Comparison of ENCODE assay signal across 13 mouse cellular contexts in the genomic region with DNA sequence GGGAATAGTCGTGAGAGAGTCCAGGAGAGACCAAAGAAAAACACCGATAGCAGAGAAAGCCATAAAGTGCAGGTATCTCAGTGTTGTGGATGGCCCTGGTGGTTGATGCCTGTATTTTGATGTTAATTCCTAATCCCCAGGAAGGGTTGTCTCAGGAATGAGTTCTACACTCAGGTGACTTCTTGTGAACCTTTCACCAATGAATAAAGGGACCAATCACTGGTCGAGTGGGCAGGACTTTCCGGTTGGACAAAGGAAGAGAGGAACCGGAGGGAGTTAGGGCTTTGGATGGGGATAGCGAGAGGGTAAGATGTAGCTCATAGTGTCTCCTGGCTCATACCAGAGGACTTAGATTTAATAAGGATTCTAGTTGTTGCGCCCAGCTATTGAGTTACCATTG. TPM values are rescaled to one million over a fixed set of nuclear protein-coding genes. Genes with fewer than 3 reads are reported as not detected.
DNase-seq lines count a peak whose midpoint lies in the region; ATAC-seq and TF ChIP-seq lines count a peak whose summit lies in the region.
"Had no signal": no experiment of that assay in that cellular context is flagged by ENCODE, and none has a peak within 500 bp of the region (broad histone marks: within the 10 kb centered on the region; RNA-seq: fewer than 3 reads in every experiment).

No protein-coding gene starts in this region.

- H3K9me3 ChIP-seq in hindbrain, embryonic 10.5 days = no peaks in the 10 kb centered on the region
- H3K9me3 ChIP-seq in hindbrain, embryonic 11.5 days (ENCODE audit: control insufficient read depth, low read length) = no peaks in the 10 kb centered on the region
- no peaks in the 10 kb centered on the region for H3K9me3 ChIP-seq in intestine, postnatal 0 days (ENCODE audit: control insufficient read depth)
- no peaks in the 10 kb centered on the region for H3K9me3 ChIP-seq in liver, embryonic 15.5 days (replicated peaks)

- H3K4me1 ChIP-seq in hindbrain, embryonic 10.5 days (replicated peaks) = no peaks in the 10 kb centered on the region
- no peaks in the 10 kb centered on the region for H3K4me1 ChIP-seq in hindbrain, embryonic 11.5 days (replicated peaks; ENCODE audit: control insufficient read depth, insufficient read depth, low read length)
- no peaks in the 10 kb centered on the region for H3K4me1 ChIP-seq in intestine, postnatal 0 days (replicated peaks; ENCODE audit: control insufficient read depth, insufficient read depth, low read length)
- peaks cover 8% of the 10 kb centered on the region; the same call in 1 of the 2 replicates for H3K4me1 ChIP-seq in liver, embryonic 15.5 days (replicated peaks)

- H3K27ac ChIP-seq in hindbrain, embryonic 10.5 days = no peak overlapping the region
- no peak overlapping the region for H3K27ac ChIP-seq in hindbrain, embryonic 11.5 days (ENCODE audit: low read depth, low read length)
- H3K27ac ChIP-seq in intestine, postnatal 0 days (ENCODE audit: low read depth, low read length) = no peak overlapping the region
- no peak overlapping the region for H3K27ac ChIP-seq in liver, embryonic 15.5 days (replicated peaks)
- no peak overlapping the region for H3K27ac ChIP-seq in left cerebral cortex, adult 2 months
- H3K27ac ChIP-seq: layer of hippocampus, adult 2 months had no signal

- peak; percentile 74 for ATAC-seq in cerebellum, adult (ENCODE audit: insufficient number of reproducible peaks, low FRiP score, low TSS enrichment)
- no peak for ATAC-seq in hindbrain, embryonic 11.5 days (ENCODE audit: low FRiP score)
- ATAC-seq in intestine, postnatal 0 days = 0 out of 2 replicates have a peak, but pooled peaks have one; percentile 16
- no peak for ATAC-seq in liver, embryonic 15.5 days (ENCODE audit: insufficient read depth)
- ATAC-seq in erythroblast, adult 5-6 weeks (replicated peaks; ENCODE audit: low FRiP score, poor library complexity, severe bottlenecking) = no peak
- ATAC-seq: Patski had no signal

- H3K4me3 ChIP-seq in hindbrain, embryonic 10.5 days = peak overlapping the region; percentile 26
- H3K4me3 ChIP-seq in hindbrain, embryonic 11.5 days (ENCODE audit: low read depth, low read length) = no peak overlapping the region
- no peak overlapping the region for H3K4me3 ChIP-seq in intestine, postnatal 0 days (ENCODE audit: low read depth, low read length)
- no peak overlapping the region for H3K4me3 ChIP-seq in liver, embryonic 15.5 days (replicated peaks)
- no peak overlapping the region for H3K4me3 ChIP-seq in left cerebral cortex, adult 2 months
- H3K4me3 ChIP-seq: layer of hippocampus, adult 2 months; myocyte had no signal

- H3K27me3 ChIP-seq in hindbrain, embryonic 10.5 days (ENCODE audit: insufficient read depth, poor library complexity, severe bottlenecking) = no peaks in the 10 kb centered on the region
- H3K27me3 ChIP-seq in hindbrain, embryonic 11.5 days (ENCODE audit: control insufficient read depth, insufficient read depth, low read length) = no peaks in the 10 kb centered on the region
- no peaks in the 10 kb centered on the region for H3K27me3 ChIP-seq in intestine, postnatal 0 days (replicated peaks; ENCODE audit: control insufficient read depth, insufficient read depth, low read length)
- peaks cover 8% of the 10 kb centered on the region for H3K27me3 ChIP-seq in liver, embryonic 15.5 days
- H3K27me3 ChIP-seq: Patski had no signal

- 11% methylated on average over 7 of the region's 7 CpGs for WGBS in hindbrain, embryonic 10.5 days
- WGBS in hindbrain, embryonic 11.5 days = 12% methylated on average over 7 of the region's 7 CpGs
- 24% methylated on average over 7 of the region's 7 CpGs for WGBS in intestine, postnatal 0 days
- 33% methylated on average over 7 of the region's 7 CpGs for WGBS in liver, embryonic 15.5 days (ENCODE audit: insufficient replicate concordance)

- no peak overlapping the region for H3K9ac ChIP-seq in hindbrain, embryonic 11.5 days (ENCODE audit: low read depth, low read length)
- H3K9ac ChIP-seq in intestine, postnatal 0 days (ENCODE audit: low read depth, low read length) = no peak overlapping the region
- no peak overlapping the region for H3K9ac ChIP-seq in liver, embryonic 15.5 days

- no peaks in the 10 kb centered on the region for H3K36me3 ChIP-seq in hindbrain, embryonic 10.5 days
- no peaks in the 10 kb centered on the region for H3K36me3 ChIP-seq in hindbrain, embryonic 11.5 days (ENCODE audit: control insufficient read depth, insufficient read depth, low read length)
- H3K36me3 ChIP-seq in intestine, postnatal 0 days (ENCODE audit: control insufficient read depth, insufficient read depth) = no peaks in the 10 kb centered on the region
- H3K36me3 ChIP-seq in liver, embryonic 15.5 days (replicated peaks) = no peaks in the 10 kb centered on the region

- intact Hi-C loops in left cerebral cortex, adult 2 months (cut with DNase I) = loop anchor here (5.0 kb wide), 1 partner anchor 38 kb away; no protein-coding TSS in a partner anchor

- TF ChIP-seq CTCF in intestine, postnatal 0 days (IDR thresholded peaks at IDR 0.05; ENCODE audit: low read depth) = 0 out of 2 replicates have a peak, but pooled peaks have one; percentile 13
- no peak for TF ChIP-seq CTCF in left cerebral cortex, adult 2 months (IDR thresholded peaks at IDR 0.05)

- DNase-seq in cerebellum, postnatal 4 days (ENCODE audit: low spot score in 2 of 2) = no peak
- no peak for DNase-seq in hindbrain, embryonic 10.5 days (ENCODE audit: low spot score)
- no peak for DNase-seq in hindbrain, embryonic 11.5 days (ENCODE audit: low spot score)
- DNase-seq in left cerebral cortex, adult 2 months (ENCODE audit: extremely low spot score in 1 of 2, low spot score in 2 of 2) = no peak
- DNase-seq: lung, postnatal 14 days; right cerebral cortex, adult 18-20 months had no signal

- no peak overlapping the region for H3K4me2 ChIP-seq in hindbrain, embryonic 11.5 days (replicated peaks; ENCODE audit: low read depth, low read length)
- peak overlapping the region; percentile 18 for H3K4me2 ChIP-seq in intestine, postnatal 0 days (replicated peaks; ENCODE audit: low read depth)
- H3K4me2 ChIP-seq in liver, embryonic 15.5 days = peak overlapping the region; percentile 13; the same call in 1 of the 2 replicates

RNA-seq across cellular contexts. Expression of a gene that starts 9.2 kb away (rescaled TPM):
- polyA plus RNA-seq in hindbrain, embryonic 10.5 days (2016; fragmentation: Nextera tagmentation; extraction: Ambion mirVana) = 46.2 and 48.4 TPM in 2 replicates
- 46.6 and 49.5 TPM in 2 replicates for polyA plus RNA-seq in hindbrain, embryonic 11.5 days (2014; fragmentation: Nextera tagmentation; extraction: Ambion mirVana)
- 28.1 and 29.9 TPM in 2 replicates for polyA plus RNA-seq in intestine, postnatal 0 days (2015; fragmentation: Nextera tagmentation; extraction: Ambion mirVana)
- polyA plus RNA-seq in liver, embryonic 15.5 days (2015; fragmentation: Nextera tagmentation; extraction: Ambion mirVana) = 18.6 and 20.1 TPM in 2 replicates
- total RNA-seq in erythroblast, adult 5-6 weeks (2015; ENCODE audit: low replicate concordance) = 3.8 and 4.8 TPM in 2 replicates
- 4.3 and 6.7 TPM in 2 replicates for total RNA-seq in erythroblast, adult 5-6 weeks (2017; ENCODE audit: low replicate concordance)
- total RNA-seq in left cerebral cortex, adult 2 months (2021) = 10 to 100 TPM; 40.4 to 40.9 TPM

RNA-seq across cellular contexts. Expression of a gene that starts 24.9 kb away (rescaled TPM):
- 105 and 111 TPM in 2 replicates for polyA plus RNA-seq in hindbrain, embryonic 10.5 days (2016; fragmentation: Nextera tagmentation; extraction: Ambion mirVana)
- polyA plus RNA-seq in hindbrain, embryonic 11.5 days (2014; fragmentation: Nextera tagmentation; extraction: Ambion mirVana) = 108 and 114 TPM in 2 replicates
- 117 TPM in 2 replicates for polyA plus RNA-seq in intestine, postnatal 0 days (2015; fragmentation: Nextera tagmentation; extraction: Ambion mirVana)
- polyA plus RNA-seq in liver, embryonic 15.5 days (2015; fragmentation: Nextera tagmentation; extraction: Ambion mirVana) = 40.6 and 41.4 TPM in 2 replicates
- total RNA-seq in erythroblast, adult 5-6 weeks (2015; ENCODE audit: low replicate concordance) = 23.4 and 28.6 TPM in 2 replicates
- total RNA-seq in erythroblast, adult 5-6 weeks (2017; ENCODE audit: low replicate concordance) = 13.9 and 19.3 TPM in 2 replicates
- 100 to 1,000 TPM; 101 to 108 TPM for total RNA-seq in left cerebral cortex, adult 2 months (2021)

RNA-seq across cellular contexts. Expression of a gene that starts 25.7 kb away (rescaled TPM):
- 39.6 and 46.0 TPM in 2 replicates for polyA plus RNA-seq in hindbrain, embryonic 10.5 days (2016; fragmentation: Nextera tagmentation; extraction: Ambion mirVana)
- polyA plus RNA-seq in hindbrain, embryonic 11.5 days (2014; fragmentation: Nextera tagmentation; extraction: Ambion mirVana) = 30.7 and 35.3 TPM in 2 replicates
- polyA plus RNA-seq in intestine, postnatal 0 days (2015; fragmentation: Nextera tagmentation; extraction: Ambion mirVana) = 60.1 and 66.5 TPM in 2 replicates
- 33.1 and 39.1 TPM in 2 replicates for polyA plus RNA-seq in liver, embryonic 15.5 days (2015; fragmentation: Nextera tagmentation; extraction: Ambion mirVana)
- total RNA-seq in erythroblast, adult 5-6 weeks (2015; ENCODE audit: low replicate concordance) = 6.7 and 7.3 TPM in 2 replicates
- total RNA-seq in erythroblast, adult 5-6 weeks (2017; ENCODE audit: low replicate concordance) = 11.0 and 13.8 TPM in 2 replicates
- total RNA-seq in left cerebral cortex, adult 2 months (2021) = 10 to 100 TPM; 43.3 to 44.3 TPM

RNA-seq across cellular contexts. Expression of a gene that starts 25.7 kb away (rescaled TPM):
- polyA plus RNA-seq in hindbrain, embryonic 10.5 days (2016; fragmentation: Nextera tagmentation; extraction: Ambion mirVana) = 130 and 147 TPM in 2 replicates
- 68.3 and 68.4 TPM in 2 replicates for polyA plus RNA-seq in hindbrain, embryonic 11.5 days (2014; fragmentation: Nextera tagmentation; extraction: Ambion mirVana)
- 69.5 and 73.1 TPM in 2 replicates for polyA plus RNA-seq in intestine, postnatal 0 days (2015; fragmentation: Nextera tagmentation; extraction: Ambion mirVana)
- polyA plus RNA-seq in liver, embryonic 15.5 days (2015; fragmentation: Nextera tagmentation; extraction: Ambion mirVana) = 32.8 and 37.5 TPM in 2 replicates
- total RNA-seq in erythroblast, adult 5-6 weeks (2015; ENCODE audit: low replicate concordance) = 5.4 and 7.1 TPM in 2 replicates
- 1.5 and 15.1 TPM in 2 replicates for total RNA-seq in erythroblast, adult 5-6 weeks (2017; ENCODE audit: low replicate concordance)
- total RNA-seq in left cerebral cortex, adult 2 months (2021) = 100 to 1,000 TPM; 186 to 191 TPM

RNA-seq across cellular contexts. Expression of a gene that starts 32.0 kb away (rescaled TPM):
- 95.6 and 111 TPM in 2 replicates for polyA plus RNA-seq in hindbrain, embryonic 10.5 days (2016; fragmentation: Nextera tagmentation; extraction: Ambion mirVana)
- 82.8 and 85.4 TPM in 2 replicates for polyA plus RNA-seq in hindbrain, embryonic 11.5 days (2014; fragmentation: Nextera tagmentation; extraction: Ambion mirVana)
- 20.4 and 21.7 TPM in 2 replicates for polyA plus RNA-seq in intestine, postnatal 0 days (2015; fragmentation: Nextera tagmentation; extraction: Ambion mirVana)
- polyA plus RNA-seq in liver, embryonic 15.5 days (2015; fragmentation: Nextera tagmentation; extraction: Ambion mirVana) = 24.9 and 28.5 TPM in 2 replicates
- total RNA-seq in erythroblast, adult 5-6 weeks (2015; ENCODE audit: low replicate concordance) = 9.6 and 12.1 TPM in 2 replicates
- total RNA-seq in erythroblast, adult 5-6 weeks (2017; ENCODE audit: low replicate concordance) = 9.4 and 13.9 TPM in 2 replicates
- total RNA-seq in left cerebral cortex, adult 2 months (2021) = 10 to 100 TPM; 59.8 to 65.7 TPM

Comparison
In these comparisons a context has a peak if more than half of its experiments do, and no peak if none do; other contexts are left out.
1. ATAC-seq: peak in cerebellum, adult (single experiment) and intestine, postnatal 0 days (single experiment); none in hindbrain, embryonic 11.5 days (single experiment), liver, embryonic 15.5 days (single experiment) and erythroblast, adult 5-6 weeks (single experiment).